23 mouse cellular contexts compared by ENCODE assay signal in the genomic region with DNA sequence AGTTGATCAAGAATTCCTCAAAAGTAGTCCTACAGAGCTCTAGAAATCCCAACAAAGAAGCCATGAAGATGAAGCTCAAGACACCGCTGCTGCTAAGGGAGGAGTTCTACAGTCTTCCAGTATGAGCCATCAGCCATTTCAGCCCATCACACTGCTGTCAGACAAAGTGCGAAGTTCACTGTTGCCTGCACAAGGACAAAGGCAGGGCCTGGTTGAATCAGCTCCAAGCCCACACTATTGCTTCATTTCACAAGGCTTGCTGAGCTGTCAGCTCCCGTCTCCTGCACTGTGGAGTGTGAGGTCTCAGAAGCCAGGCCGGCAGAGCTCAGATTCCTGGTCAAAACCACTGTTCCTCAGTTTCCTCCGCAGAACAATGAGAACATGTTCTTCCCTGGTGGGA. TPM values are rescaled to one million over a fixed set of nuclear protein-coding genes. Genes with fewer than 3 reads are reported as not detected.
DNase-seq lines count a peak whose midpoint lies in the region; TF ChIP-seq lines count a peak whose summit lies in the region.
"Had no signal": no experiment of that assay in that cellular context is flagged by ENCODE, and none has a peak within 500 bp of the region (broad histone marks: within the 10 kb centered on the region; RNA-seq: fewer than 3 reads in every experiment).

No protein-coding gene starts in this region.

- H3K36me3 ChIP-seq in liver, adult 2 months (ENCODE audit: control insufficient read depth, insufficient read depth, low read length): no peaks in the 10 kb centered on the region
- H3K36me3 ChIP-seq: G1E; heart, embryonic 10.5 days; hindbrain, embryonic 12.5 days; liver, embryonic 15.5 days; midbrain, embryonic 15.5 days had no signal

- WGBS in liver, adult 2 months: 32% methylated on average over 5 of the region's 5 CpGs

- no peak overlapping the region for H3K9ac ChIP-seq in liver, adult 2 months (ENCODE audit: low read depth, low read length)
- H3K9ac ChIP-seq: hindbrain, embryonic 12.5 days; liver, embryonic 15.5 days; midbrain, embryonic 15.5 days had no signal

- no peaks in the 10 kb centered on the region for H3K4me1 ChIP-seq in liver, adult 2 months (ENCODE audit: control insufficient read depth, insufficient read depth, low read length)
- H3K4me1 ChIP-seq: heart, embryonic 10.5 days; hindbrain, embryonic 12.5 days; liver, embryonic 15.5 days; midbrain, embryonic 15.5 days had no signal

- no peak for TF ChIP-seq POLR2A in liver, adult 2 months (IDR thresholded peaks at IDR 0.05; ENCODE audit: extremely low read depth, insufficient read depth, low read length)

- TF ChIP-seq CTCF in liver, adult 2 months (IDR thresholded peaks at IDR 0.05; ENCODE audit: low read depth, low read length): no peak

- H3K27ac ChIP-seq in liver, adult 2 months (replicated peaks; ENCODE audit: insufficient read depth, low read depth, low read length): no peak overlapping the region
- H3K27ac ChIP-seq: gastrocnemius, adult 2 months; heart, embryonic 10.5 days; hindbrain, embryonic 12.5 days; layer of hippocampus, adult 2 months; liver, embryonic 15.5 days; midbrain, embryonic 15.5 days had no signal

- DNase-seq in kidney, adult 18-20 months: peak; percentile 36
- DNase-seq in kidney, postnatal 4 days: no peak
- DNase-seq in liver, adult 2 months (ENCODE audit: extremely low read depth, low read depth, low spot score): peak; percentile 92
- DNase-seq in liver: no peak
- DNase-seq in adrenal gland, adult 2 months: peak; percentile 82
- peak; percentile 62 to 63 for DNase-seq in kidney, postnatal 36 days
- no peak for DNase-seq in embryo, embryonic 10 days (ENCODE audit: low spot score)
- DNase-seq in testis, postnatal 10 days (ENCODE audit: low spot score): no peak
- DNase-seq: cerebellum, adult 2 months; cerebellum, postnatal 36 days; gastrocnemius, adult 2 months; layer of hippocampus, postnatal 36 days; lung, postnatal 14 days; thymus, postnatal 4 days had no signal

- no peaks in the 10 kb centered on the region for H3K27me3 ChIP-seq in liver, adult 2 months (ENCODE audit: control insufficient read depth, insufficient read depth, low read length)
- H3K27me3 ChIP-seq: hindbrain, embryonic 12.5 days; liver, embryonic 15.5 days; midbrain, embryonic 15.5 days had no signal

- H3K79me2 ChIP-seq in liver, adult 2 months (ENCODE audit: control insufficient read depth, insufficient read depth, low read length): no peaks in the 10 kb centered on the region

- H3K4me3 ChIP-seq in liver, adult 2 months (ENCODE audit: insufficient read depth, low read depth, low read length): no peak overlapping the region
- H3K4me3 ChIP-seq: gastrocnemius, adult 2 months; heart, embryonic 10.5 days; hindbrain, embryonic 12.5 days; layer of hippocampus, adult 2 months; liver, embryonic 15.5 days; midbrain, embryonic 15.5 days; myocyte had no signal

RNA-seq across cellular contexts. Expression of a gene that starts 49.9 kb away (rescaled TPM):
- total RNA-seq in liver, adult 2 months (2014; rRNA removed): 0.07 TPM in 1 of 2 replicates, not detected in the other
- polyA plus RNA-seq in liver, adult 2 months (2012; rRNA removed): 3.7 and 5.2 TPM in 2 replicates
- 10 to 100 TPM in 1 of 2 experiments, 1 to 10 TPM in 1; 2.7 to 18.3 TPM for total RNA-seq in adrenal gland, adult 2 months (2021)
- 7.2 and 12.1 TPM in 2 replicates for polyA plus RNA-seq in adrenal gland, adult 2 months (2012; rRNA removed)
- total RNA-seq: megakaryocyte, adult 5-6 weeks had no signal
- polyA plus RNA-seq: forebrain, embryonic 11.5 days; G1E had no signal

Comparison
In these comparisons a context has a peak if more than half of its experiments do, and no peak if none do; other contexts are left out.
1. DNase-seq: peak in kidney, adult 18-20 months (single experiment), liver, adult 2 months (single experiment), adrenal gland, adult 2 months (single experiment) and kidney, postnatal 36 days (2 of 2); none in kidney, postnatal 4 days (0 of 2), liver (single experiment), embryo, embryonic 10 days (single experiment) and testis, postnatal 10 days (single experiment).